Mouse (Mus musculus) 3T3-L1 (cell line): ENCODE measurements at regions not wholly inside any gene's neighbourhood (a gene's known extent, or its start where the extent isn't known, plus 50 kb on each side); places are given as distances from the start of the nearest gene placed in this dataset.

ENCODE experiments used
- DNase-seq: peaks from one replicate; pipeline ENCODE4 v3.0.0-alpha.2; 2015; ENCODE audit warnings: low read depth, low spot score

DNA sequence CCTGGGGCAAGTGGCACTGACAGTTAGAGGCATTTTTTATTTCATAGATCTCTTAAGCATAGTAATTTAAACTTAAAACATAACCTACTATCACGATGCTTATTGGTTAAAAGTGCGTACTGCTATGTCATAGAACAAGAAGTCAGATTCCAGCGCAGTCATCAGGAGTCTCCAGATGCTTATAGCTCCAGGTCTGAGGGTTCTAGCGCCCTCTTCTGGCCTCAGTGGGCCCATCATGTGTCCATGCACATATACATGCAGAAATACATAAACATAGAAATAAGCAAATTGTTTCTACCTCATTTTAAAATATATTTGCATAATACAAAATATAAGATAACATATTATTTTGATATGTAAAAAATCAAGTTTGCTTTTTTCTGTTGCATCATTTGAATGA is 1002.8 kb upstream of the Adgrl2 start:
- no peak for DNase-seq

DNA sequence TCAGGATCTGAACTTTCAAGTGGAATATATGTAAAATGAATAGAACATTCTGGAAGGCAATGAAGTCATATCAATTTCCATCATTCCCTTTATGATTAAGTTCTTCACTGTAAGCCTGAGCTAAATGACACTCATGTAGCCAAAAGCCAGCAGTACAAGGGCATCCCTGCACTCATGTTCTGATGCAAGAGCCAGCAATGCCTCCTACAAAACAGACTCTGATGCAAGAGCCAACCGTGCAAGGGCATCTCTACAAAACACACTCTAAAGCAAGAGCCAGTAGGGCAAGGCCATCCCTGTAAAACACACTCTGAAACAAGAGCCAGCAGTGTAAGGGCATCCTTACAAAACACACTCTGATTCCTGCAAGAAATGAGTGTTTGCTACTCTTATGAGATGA is 997.4 kb upstream of the Adgrl2 start:
- peak; percentile 2 for DNase-seq

DNA sequence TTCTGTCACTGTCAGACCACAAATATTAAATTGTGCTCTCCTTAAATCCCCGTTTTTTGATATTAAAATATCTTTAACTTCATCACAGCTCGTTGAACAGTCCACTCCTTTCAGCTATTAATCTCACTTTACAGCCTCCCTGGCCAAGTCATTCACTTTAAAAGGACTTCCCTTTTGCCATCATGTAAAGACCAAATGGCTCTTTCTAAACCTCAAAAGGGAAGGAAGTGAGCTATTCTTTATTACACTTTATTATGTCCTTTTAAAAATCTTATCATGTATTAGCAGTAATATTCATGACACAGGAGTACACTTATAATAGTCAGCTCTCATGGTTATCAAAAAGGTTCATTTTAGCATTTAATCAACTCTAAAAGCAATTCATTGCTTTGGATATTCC is 966.6 kb upstream of the Adgrl2 start:
- DNase-seq: no peak

DNA sequence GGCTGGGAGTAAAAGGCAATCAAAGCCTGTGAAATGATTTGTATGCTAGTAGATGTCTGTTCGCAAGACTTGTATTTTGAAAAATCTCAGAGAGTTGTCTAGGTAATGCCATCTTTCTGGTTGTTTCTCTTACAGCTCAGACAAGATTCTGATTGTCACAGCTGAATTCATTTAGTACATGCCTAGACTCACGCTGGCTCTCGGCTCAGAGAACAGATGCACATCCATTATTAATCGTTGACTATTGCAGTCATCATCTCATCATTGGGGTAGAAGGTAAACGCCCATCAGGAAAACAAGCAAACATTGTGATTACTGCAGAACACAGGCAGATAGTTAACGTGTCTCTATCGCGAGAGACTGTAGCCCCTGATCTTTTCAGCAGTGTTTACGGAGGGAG is 945.8 kb upstream of the Adgrl2 start:
- DNase-seq: no peak

DNA sequence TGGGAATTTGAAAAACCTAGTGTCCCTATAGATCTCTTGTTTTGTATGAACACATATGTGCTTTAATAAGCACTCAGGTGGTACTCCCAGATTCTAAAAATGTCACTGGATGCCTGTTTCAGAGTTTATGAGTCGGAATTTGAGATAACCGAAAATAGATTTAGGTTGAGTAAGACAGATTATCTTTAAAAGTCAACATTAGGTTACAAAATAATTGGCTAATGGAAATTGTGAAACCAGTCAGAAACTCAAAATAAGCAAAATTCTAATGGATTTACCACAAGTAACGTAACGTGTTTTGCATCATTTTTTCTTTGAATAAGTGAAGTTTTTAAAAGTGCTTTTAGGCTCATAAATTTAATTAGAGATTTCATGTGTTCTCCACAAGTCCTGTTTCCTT is 944.5 kb upstream of the Adgrl2 start:
- DNase-seq: no peak

DNA sequence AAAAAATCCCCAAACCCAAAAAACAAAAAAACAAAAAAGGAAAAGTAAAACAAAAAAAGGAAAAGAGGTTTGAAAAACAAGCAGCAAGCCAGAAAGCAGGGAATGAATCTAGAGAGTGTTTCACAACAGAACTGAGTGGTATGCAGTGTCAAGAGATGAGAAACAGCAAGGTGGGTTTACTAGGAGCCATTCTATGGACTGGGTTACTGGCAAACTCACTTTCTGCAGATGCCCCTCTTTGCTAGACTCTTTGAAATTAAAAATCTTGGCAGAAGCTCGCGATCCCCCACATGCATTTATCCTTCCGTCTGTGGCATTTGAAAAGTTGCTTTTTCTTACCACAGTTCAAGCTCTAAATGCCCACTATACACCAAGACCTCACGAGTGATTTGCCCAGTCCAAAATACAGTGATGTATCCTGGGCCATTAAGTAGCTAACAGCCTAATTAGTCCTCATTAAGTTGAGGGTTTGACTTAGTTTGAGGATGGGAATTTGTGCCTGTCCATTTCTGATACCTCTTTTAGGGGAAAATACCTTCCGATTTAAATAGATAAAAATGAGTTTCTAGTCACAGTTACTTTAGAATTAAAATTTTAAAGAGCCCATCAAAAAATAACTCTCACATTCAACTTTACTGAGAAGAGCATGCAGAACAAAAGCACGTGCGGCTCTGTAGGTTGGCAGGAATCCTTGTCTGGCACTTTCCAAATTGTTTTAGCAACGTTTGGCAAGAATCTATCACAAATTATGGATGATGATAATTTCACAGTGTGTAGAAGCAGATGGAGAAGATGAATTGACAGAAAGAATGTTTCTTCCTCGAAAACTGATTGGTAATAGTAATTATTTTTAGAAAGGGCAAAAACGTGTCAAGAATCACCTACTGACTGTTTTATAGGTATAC is 938.4 kb upstream of the Adgrl2 start:
- DNase-seq: no peak

DNA sequence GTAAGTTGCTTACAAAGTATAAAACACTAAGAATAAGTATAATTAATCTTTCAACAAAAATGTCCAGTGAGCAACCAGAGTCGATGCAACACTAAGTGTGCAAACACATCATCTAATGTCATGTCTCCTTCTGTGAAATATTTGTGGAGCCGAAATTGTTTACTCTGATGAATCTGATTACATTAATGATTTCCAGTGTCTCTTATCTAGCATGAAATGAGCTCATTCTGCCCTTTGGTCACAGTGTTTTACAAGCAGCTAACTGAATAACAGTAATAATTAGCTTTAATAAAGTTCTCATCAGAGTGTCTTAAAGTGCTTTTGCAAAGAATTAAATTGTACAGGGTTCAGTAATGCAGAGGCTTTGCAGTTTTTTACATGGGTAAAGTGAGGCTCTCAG is 929.9 kb upstream of the Adgrl2 start:
- DNase-seq: no peak

DNA sequence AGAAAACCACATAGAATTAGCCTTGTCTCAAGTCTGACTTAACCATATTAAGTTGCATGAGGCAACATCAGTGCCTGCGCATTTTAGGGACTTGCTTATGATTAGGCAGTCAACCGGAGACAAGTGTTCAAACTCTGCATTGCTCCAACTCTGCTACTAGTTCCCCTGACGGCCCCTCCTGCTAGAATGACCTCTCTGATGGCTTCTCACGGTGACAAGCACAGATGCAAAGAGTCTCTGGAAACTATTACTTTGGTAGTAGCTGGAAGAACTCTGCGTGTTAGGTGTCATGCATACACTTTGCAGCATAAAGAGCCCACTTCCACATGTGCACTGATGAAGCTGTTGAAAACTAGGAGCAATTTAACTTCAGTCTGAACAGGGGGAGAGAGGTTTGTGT is 927.8 kb upstream of the Adgrl2 start:
- DNase-seq: no peak

DNA sequence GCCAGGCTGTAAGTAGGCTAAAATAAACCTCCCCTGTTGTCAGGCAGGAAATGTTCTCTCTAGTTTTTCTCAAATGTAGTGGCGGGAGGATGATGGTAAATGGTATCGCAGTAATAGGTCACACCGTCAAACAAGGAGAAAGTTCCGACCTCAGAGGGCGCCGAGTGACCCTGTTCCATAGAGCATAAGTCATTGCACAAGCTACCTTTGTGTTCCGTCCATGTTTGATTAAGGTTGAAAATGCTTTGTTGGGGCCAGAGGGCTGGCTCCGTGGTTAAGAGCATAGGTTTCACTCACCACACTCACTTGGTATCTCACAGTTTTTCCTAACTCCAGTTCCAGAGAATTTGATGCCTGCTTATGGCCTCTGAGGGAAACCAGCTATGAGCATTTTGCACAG is 920.4 kb upstream of the Adgrl2 start:
- no peak for DNase-seq

DNA sequence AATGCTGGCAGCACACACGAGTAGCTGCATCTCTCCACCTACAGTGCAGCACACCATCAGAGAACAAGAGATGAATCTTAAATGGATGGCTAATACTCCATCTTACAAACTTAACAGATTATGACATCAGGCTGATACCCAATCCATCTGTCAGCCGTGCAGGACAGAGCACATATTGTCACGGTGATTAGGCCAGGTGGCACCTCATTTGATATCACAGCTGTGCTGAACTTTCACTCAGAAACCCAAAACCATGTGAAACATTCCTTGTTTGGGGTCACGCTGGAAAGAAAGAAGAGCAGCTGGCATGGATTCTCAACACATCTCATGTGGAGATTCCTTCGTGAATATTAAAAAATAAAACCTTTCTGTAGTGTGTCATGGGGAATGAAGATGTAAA is 911.4 kb upstream of the Adgrl2 start:
- DNase-seq: no peak

DNA sequence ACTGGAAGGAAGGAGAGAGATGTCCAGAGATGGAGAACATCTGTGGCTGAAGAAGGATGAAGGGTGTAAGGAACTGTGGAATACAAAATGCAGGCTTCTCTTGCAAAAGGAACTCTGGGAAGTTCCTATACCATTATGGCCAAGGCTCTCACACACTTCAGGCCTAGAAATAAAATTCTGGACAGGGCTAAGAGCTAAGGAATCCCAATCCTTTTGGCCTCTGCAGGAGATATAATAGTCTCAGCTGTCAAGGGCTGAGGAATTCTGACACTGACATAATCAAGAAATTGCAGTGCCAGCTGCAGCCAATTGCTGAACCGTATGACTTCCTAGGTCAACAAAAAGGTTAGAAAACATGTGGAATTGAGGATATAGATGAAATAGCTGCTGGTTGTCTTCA is 886.2 kb upstream of the Adgrl2 start:
- DNase-seq: no peak

DNA sequence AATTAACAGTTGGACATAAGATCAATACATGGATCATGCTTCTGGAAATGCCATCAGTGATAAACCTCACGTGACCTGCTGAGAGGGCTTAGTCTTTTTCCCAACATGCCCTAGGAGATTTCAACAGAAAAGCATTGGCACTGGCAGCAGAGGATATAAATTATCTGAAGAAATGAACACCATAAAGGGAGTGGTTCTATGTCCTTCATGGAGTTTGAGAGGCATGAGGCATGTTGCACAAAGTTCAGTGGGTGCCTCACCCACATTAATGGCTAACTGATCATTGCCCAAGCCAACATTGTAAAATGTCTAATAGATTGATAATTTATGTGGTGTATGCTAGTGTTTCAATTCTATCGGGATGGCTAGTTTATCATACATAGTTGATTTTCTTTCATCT is 875.6 kb upstream of the Adgrl2 start:
- DNase-seq: no peak

DNA sequence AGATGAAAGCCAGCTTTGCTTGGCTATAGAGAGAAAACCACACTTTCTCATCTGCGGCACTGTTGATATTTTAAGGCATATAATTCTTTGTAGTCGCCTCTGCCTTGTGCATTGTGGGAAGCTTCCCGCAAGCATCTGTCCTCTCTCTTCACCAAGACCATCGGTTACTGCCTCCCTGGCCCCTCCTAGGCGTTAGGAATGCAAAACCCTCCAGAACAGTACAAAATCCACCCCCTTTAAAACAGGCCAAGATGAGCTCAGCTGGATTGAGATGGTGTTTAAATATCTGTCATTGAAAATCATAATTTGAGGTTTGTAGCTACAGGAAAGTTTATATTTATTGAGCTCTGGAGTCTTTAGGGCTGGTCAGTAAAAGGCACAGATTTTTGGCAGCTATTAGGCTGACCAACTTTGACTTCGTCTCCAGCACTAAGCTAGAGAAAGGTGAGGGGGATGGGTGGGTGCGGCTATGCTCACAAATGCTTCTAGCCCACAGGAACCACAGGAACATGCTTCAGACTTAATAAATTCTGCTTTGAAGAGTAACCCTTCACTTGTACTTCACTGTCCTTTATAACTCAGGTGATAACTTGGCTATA is 856.7 kb upstream of the Adgrl2 start:
- no peak for DNase-seq

DNA sequence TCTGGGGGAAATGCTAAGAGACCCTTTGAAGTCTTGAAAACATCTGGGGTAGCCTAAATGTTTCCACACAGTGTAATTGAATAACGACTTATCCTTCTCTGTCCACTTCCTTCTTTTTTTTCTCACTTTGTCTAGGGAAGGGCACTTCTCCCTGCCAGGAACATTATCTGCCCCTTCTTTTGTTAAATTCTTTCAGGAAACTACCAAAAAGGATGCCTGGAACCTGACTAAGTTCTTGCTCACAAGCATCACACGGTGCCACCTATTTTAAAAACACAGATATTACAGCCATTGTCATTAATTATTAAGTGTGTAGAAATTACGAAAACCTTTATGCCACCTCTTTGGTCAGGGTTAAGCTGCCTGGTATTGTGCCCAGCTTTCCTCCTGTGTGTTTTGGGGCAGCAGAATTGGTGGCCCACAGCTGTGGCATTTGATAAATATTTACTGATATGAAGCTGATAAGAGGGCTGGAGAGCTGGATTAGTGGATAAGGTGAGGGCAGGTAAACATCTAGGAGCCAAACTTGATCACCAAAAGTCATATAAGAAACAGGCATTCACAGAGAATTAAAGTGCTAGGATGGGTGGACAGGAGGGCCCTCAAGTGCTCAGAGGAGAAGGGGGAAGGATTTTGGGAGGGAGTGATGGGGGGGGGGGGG is 855.6 kb upstream of the Adgrl2 start:
- DNase-seq: no peak

DNA sequence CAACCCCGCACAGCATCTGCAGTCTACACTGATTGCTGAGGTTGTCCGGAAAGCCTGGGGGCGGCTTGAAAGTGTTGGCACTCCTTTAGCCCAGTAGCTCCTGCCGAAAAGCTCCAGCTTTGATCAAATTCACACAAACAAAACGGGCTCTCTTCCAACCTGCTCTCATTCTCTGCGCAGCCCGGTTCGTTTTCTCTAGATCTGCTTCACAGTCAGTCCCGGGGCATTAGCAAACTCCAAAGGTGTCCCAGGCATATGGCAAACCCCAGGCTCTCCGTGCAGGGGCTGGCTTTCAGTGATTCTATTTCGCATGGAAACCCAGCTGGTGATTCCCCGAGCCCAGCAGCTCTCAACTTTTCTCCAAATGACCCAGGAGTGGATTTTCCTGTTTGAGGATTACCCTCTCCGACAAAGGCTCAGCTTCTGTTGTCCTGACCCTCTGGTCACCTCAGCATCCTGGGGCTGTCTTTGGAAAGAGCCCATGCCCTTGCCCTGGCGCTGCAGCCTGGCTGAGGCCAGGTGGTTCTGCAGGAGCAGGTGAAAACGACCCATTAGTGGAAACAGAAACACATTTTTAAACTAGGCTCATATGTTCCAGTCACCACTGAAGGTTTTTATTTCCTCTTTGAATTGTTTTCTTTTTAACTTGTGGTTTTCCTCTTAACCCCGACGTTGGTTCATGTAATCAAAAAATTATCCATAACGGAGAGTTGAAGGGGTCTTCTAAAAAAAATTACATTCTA is 854.9 kb upstream of the Adgrl2 start:
- DNase-seq: no peak

DNA sequence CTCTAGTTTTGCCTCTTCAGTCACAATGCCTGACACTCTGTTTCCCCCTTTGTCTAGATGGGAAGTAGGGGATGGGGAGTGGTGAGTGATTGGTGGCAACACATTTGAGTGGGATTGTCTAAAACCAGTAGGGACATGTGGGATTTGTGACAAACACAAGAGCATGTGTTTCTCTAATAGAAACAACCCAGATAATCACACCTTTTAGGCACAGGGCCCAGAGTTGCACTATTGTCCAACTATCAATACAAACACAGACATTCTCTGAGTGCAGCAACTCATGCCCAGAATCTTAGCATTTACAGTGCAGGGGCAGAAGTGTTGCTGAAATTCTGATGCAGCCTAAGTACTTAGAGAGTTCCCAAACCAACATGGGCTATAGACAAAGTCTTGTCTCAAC is 847.6 kb upstream of the Adgrl2 start:
- DNase-seq: no peak

DNA sequence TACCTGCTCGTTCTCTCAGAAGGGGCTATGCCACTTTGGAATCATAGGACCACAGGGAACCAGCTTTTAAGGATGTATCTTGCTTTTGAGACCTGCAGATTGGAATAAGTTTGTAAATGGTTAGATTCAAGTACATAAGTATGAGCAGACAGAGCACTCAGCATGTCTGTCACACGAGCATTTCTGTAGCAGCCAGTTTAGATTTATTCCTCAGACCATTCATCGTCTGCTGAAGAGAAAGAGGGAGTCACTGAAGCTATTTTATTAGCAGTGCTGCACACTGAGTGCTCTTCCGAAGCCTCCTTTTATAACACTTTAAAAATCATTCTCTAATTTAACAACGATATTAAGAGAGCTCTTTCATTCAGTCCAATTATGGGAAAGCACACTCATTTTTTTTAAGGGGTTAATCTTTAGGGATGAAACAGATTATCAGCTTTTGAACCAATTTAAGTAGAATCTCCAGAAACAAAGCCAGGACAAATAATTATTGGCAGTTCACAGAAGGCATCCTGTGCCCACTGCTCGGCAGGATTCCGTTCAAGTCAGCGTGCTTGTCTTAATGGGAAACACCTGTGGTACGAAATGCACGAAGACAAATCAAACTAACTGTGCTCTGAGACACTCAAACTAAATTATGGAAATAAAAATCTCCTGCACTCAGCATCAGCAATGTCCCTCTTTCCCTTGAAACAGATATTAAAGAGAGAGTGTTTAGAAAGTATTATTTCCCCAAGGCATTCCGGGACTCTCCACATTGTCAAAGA is 846.3 kb upstream of the Adgrl2 start:
- no peak for DNase-seq

DNA sequence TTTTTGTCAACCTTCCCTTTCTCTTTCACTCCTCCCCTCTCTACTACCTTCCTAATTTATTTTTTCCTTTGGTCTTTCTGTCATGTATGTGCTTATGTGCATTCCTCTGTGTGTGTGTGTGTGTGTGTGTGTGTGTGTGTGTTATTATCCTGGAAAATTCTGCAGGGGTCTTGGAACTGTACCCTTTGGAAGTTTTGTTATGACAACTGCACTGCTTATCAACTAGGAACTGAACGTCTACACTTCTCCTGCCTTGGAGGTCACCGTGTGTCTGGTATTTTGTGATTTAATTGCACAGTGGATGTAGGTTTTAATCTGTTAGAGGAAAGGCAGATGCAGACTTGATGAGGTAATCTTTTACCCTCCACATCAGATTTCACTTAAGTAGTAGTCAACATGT is 836.8 kb upstream of the Adgrl2 start:
- no peak for DNase-seq

DNA sequence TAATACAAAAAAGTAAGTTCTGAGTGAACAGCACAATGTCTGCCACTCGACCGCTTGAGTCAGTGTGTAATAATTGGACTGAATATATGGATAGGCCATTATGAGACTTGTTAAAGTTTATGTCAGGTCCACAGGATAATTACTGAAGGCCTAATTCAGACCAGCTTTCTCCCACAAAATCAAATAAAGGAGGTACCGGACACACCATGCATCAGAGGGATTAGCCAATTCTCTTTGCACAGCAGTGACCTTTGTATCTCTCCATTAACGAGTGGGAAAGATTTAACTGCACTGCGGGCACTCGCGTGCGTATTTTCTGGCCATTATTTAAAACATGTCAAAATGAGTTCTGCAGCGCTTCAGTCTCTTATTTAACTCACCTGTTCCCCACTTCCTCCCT is 836.4 kb upstream of the Adgrl2 start:
- DNase-seq: no peak

DNA sequence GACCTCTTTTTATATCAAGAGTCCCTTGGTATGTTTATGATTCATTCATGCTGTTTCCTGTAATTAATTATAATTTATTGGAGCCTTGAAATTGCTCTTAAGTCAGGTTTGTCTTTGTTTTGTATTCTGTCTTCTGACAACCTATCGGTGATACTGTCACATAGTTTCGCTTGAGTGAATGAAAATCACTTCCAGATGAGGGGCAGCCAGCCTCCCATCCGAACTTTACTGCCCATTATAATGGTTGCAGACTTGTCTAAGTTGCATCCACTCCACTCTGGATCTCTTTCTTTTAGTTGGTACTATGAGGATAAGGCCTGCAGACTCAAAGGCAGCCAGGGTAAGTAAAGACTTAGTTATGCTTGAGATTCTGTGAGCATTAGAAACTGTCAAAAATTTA is 830.3 kb upstream of the Adgrl2 start:
- no peak for DNase-seq

DNA sequence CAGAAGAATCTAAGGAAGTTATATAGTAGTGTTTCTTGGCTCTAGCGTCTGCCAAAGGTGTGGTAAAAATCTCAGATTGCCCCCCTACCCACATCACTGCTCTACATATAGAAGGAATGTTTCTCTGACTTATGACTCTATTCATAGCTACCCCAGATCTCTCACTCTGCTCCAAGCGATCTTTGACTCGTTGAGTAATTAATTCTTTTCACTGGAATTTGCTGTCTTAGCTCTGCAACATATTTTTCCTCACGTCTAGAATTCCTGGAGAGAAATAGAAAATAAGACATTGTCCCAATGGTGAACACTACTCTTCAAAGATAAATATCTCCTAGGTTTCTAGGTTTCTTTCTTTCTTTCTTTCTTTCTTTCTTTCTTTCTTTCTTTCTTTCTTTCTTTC is 829.5 kb upstream of the Adgrl2 start:
- DNase-seq: no peak

DNA sequence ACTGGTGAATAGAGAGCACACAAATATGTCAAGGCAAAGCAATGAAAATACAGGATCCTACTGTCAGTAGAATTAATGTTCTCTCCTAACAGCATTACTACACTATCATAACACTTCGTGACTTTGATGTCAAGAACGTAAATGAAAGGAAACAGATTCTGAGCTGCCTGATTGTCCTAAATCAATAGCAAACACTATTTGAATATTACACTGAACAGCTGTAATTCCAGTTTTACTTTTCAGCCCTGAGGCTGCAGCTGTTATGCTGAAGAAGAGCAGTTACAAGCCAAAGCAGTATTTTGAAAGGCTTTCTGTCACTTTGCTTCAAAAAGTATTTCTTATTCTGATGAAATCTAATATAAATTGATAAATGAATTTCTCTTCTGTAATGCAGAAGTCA is 828.7 kb upstream of the Adgrl2 start:
- DNase-seq: no peak
